Mouse (Mus musculus) intestine, postnatal 0 days (tissue): Measurements from ENCODE around the gene Abcf3. TPM values are rescaled to one million over a fixed set of nuclear protein-coding genes. Genes with fewer than 3 reads are reported as not detected.

Experiments
- ATAC-seq: fragments of 200-750 bp; cut with Nextera tagmentation; 2 replicates; pipeline ENCODE4 v1.8.0; 2017; ENCODE audit warnings: mild to moderate bottlenecking, moderate TSS enrichment, moderate library complexity
- H3K27ac ChIP-seq: fragments of 300-500 bp; sonication (generic); 2 replicates; pipeline ENCODE4 v1.5.1; 2014; ENCODE audit warnings: mild to moderate bottlenecking, low read depth, low read length, moderate library complexity
- H3K27me3 ChIP-seq: fragments of 300-500 bp; sonication (generic); replicated peaks from 2 replicates; pipeline ENCODE4 v1.6.1; 2014; ENCODE audit warnings: low read length, mixed read lengths; ENCODE audit not compliant: control insufficient read depth, insufficient read depth
- H3K36me3 ChIP-seq: fragments of 300-500 bp; sonication (generic); 2 replicates; pipeline ENCODE4 v1.6.1; 2014; ENCODE audit warnings: mild to moderate bottlenecking, moderate library complexity; ENCODE audit not compliant: control insufficient read depth, insufficient read depth
- H3K4me1 ChIP-seq: fragments of 300-500 bp; sonication (generic); replicated peaks from 2 replicates; pipeline ENCODE4 v1.6.1; 2014; ENCODE audit warnings: antibody characterized with exemption, low read length, mixed read lengths; ENCODE audit not compliant: control insufficient read depth, insufficient read depth
- H3K4me2 ChIP-seq: fragments of 300-500 bp; sonication (generic); replicated peaks from 2 replicates; pipeline ENCODE4 v1.6.1; 2014; ENCODE audit warnings: low read depth, mild to moderate bottlenecking, moderate library complexity
- H3K4me3 ChIP-seq: fragments of 300-500 bp; sonication (generic); 2 replicates; pipeline ENCODE4 v1.5.1; 2014; ENCODE audit warnings: low read depth, low read length
- H3K9ac ChIP-seq: fragments of 300-500 bp; sonication (generic); 2 replicates; pipeline ENCODE4 v1.6.1; 2014; ENCODE audit warnings: mild to moderate bottlenecking, low read depth, low read length
- H3K9me3 ChIP-seq: fragments of 300-500 bp; sonication (generic); 2 replicates; pipeline ENCODE4 v1.6.1; 2016; ENCODE audit warnings: mixed run types; ENCODE audit not compliant: control insufficient read depth
- CTCF ChIP-seq: sonication (generic); IDR thresholded peaks from 2 replicates; pipeline ENCODE4 v1.5.1; 2016; ENCODE audit warnings: low read depth, mild to moderate bottlenecking, control low read depth, antibody characterized with exemption, moderate library complexity
- WGBS: fragments of 180-500 bp; shearing (Covaris S2); extraction: QIAGEN DNeasy Blood & Tissue Kit; methylation state at CpG from one replicate; pipeline ENCODE4 v1.1.7; 2014; 5-methylcytosine and 5-hydroxymethylcytosine counted together
- polyA plus RNA-seq: library from polyadenylated mRNA; unstranded; fragments of >200 nt; fragmentation: Nextera tagmentation; extraction: Ambion mirVana; gene quantifications from 2 replicates; pipeline ENCODE4 v1.2.1, GENCODE M21; 2015

The Abcf3 gene
- polyA plus RNA-seq, 1 experiment from 2014 or later: 47.0 TPM

GRCm38 (mm10) chr16:20529375-20529774 lies 19.0 kb upstream of the Abcf3 start:
- no peak for TF ChIP-seq CTCF
- no peaks in the 10 kb centered on the region for H3K9me3 ChIP-seq
- no peaks in the 10 kb centered on the region for H3K27me3 ChIP-seq
- no peak overlapping the region for H3K9ac ChIP-seq
- no peak overlapping the region for H3K4me3 ChIP-seq
- no peaks in the 10 kb centered on the region for H3K4me1 ChIP-seq
- no peak for ATAC-seq
- 72% methylated on average over 1 of the region's 1 CpGs for WGBS
- H3K4me2 ChIP-seq: no peak overlapping the region
- H3K27ac ChIP-seq: no peak overlapping the region
- peaks cover 82% of the 10 kb centered on the region for H3K36me3 ChIP-seq

DNA sequence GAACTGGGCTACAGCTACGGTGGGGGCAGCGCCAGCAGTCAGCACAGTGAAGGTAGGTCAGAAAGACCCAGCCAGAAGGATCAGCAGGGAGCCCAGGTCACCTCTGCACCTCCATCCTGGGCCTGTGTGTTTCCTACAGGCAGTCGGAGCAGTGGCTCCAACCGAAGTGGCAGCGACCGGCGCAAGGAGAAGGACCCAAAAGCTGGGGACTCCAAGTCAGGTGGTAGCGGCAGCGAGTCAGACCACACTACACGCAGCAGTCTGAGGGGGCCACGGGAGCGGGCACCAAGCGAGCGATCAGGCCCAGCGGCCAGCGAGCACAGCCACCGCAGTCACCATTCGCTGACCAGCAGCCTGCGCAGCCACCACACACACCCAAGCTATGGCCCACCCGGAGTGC lies 17.4 kb upstream of the Abcf3 start:
- Histone ChIP-seq H3K36me3 (peaks cover 67% of the 10 kb centered on the region), H3K4me3 (no peak overlapping the region), H3K9me3 (no peaks in the 10 kb centered on the region), H3K4me2 (no peak overlapping the region), H3K27me3 (no peaks in the 10 kb centered on the region), H3K27ac (no peak overlapping the region), H3K9ac (no peak overlapping the region), H3K4me1 (no peaks in the 10 kb centered on the region)
- TF ChIP-seq CTCF: no peak
- ATAC-seq: no peak
- whole genome bisulfite sequencing: 94% methylated on average over 20 of the region's 20 CpGs

- H3K9me3 ChIP-seq: no peaks in the 10 kb centered on the region
- H3K4me1 ChIP-seq: peaks cover 4% of the 10 kb centered on the region; the same call in 1 of the 2 replicates
- peak overlapping the region; percentile 75 for H3K4me2 ChIP-seq
- no peak for TF ChIP-seq CTCF
- peaks cover 47% of the 10 kb centered on the region for H3K36me3 ChIP-seq
- no peak overlapping the region for H3K27ac ChIP-seq
- 0 out of 2 replicates have a peak overlapping the region, but pooled peaks have one; percentile 89 for H3K4me3 ChIP-seq
- 42% methylated on average over 10 of the region's 10 CpGs for WGBS
- no peaks in the 10 kb centered on the region for H3K27me3 ChIP-seq
- ATAC-seq: no peak
- no peak overlapping the region for H3K9ac ChIP-seq
Measured at GRCm38 (mm10) chr16:20534617-20535295, 13.6 kb upstream of the Abcf3 start.

DNA sequence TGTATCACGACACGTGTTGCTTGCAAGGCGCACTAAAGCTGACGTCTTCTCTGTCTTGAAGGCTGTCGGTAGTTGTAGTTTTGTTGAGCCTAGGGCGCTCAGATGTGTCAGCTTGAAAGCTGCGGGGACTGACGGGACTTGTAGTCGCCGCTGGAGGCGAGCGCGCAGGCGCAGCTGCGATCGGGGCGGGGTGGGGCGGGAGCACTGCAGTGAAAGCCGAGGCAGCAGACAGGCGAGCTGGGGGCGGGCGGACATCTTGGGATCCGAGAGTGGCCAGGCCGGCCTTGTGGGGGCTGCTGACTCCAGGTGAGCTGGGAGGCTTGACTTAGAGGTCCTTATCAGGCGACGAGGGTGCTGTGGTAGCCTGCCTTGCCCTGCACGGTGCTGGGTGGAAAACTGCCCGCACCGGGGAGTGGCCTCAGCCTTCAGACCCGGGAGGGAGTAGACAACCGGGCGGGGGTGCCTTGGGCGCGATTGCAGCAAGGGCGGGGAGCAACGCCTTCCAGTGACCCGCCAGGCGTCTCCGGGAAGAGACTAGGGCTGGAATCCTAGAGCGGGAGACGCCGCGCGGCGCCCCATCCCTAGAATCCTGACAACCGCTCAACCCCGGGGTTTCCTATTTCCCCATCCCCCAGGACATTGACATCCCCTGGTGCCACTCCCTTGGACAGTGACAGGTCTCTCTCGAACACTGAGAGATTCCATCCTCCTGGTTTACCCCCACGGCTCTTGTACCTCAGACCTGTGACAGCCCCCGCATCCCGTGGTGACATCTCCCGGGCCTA lies 12.9 kb upstream of the Abcf3 start, which contains the start of gene Ap2m1:
TSS of gene Ap2m1 (plus strand) at position 183 of the 785 bp plus-strand sequence.
- Histone ChIP-seq H3K27me3 (no peaks in the 10 kb centered on the region), H3K9ac (peak within 1 kb of the TSS; percentile 86), H3K4me1 (peaks cover 4% of the 10 kb centered on the region; the same call in 1 of the 2 replicates), H3K4me3 (peak within 1 kb of the TSS; percentile 89), H3K9me3 (no peaks in the 10 kb centered on the region), H3K27ac (peak within 1 kb of the TSS; percentile 90), H3K4me2 (peak within 1 kb of the TSS; percentile 75), H3K36me3 (peaks cover 48% of the 10 kb centered on the region)
- ATAC-seq: peak; percentile 95
- no peak for TF ChIP-seq CTCF
- under 1% methylated on average over 52 of the region's 52 CpGs for WGBS

DNA sequence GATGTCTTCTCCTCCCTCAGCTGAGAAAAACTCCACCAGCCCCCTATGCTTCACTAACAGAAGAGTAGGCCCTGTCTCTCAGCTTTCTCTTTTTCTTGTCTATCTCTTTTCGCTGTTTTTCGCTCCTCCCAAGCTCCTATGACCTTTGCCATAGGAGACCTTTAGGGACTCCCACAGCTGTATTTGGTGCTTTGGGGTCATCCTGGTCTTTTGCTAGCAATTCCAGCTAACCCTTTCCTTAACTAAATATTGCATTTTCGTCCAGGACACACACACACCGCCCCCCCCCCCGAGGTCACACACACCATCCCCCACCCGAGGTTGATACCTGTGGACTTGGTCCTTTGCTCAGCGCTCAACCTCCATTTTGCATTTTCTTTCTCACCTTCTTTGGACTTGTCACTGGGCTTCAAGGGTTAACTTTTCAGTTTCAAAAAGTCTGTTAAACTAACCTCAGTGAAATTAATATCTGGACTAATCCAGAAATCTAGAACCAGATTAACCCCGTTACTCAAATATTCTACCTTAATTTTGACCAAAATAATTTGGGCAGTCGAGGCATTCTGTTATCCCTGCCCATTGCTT lies 12.2 kb upstream of the Abcf3 start:
- peak overlapping the region; percentile 89 for H3K4me3 ChIP-seq
- H3K27ac ChIP-seq: peak overlapping the region; percentile 90
- WGBS: 20% methylated on average over 9 of the region's 9 CpGs
- no peaks in the 10 kb centered on the region for H3K9me3 ChIP-seq
- ATAC-seq: no peak
- no peaks in the 10 kb centered on the region for H3K27me3 ChIP-seq
- peaks cover 4% of the 10 kb centered on the region; the same call in 1 of the 2 replicates for H3K4me1 ChIP-seq
- peak overlapping the region; percentile 75 for H3K4me2 ChIP-seq
- peaks cover 48% of the 10 kb centered on the region for H3K36me3 ChIP-seq
- no peak for TF ChIP-seq CTCF
- H3K9ac ChIP-seq: peak overlapping the region; percentile 86

DNA sequence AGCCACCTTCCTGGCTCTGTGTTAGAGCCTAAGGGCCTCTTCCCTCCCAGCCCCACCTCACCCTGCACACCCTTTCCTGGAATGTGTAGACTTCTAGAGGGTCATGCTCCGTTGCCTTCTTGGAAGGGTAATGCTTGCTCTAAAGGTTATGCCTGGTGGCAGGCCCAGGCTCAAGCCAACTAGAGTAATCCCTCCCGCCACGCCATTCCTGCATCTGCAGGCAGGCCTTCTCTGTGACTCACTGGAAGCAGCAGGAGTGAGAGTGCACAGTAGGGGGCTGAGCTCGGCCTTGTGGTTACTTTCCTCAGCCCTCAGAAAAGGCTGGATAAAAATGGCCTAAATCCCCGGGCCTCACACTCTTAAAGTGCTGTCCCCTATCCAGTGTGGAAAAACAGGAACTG lies 11.3 kb upstream of the Abcf3 start:
- peak overlapping the region; percentile 3; the same call in 1 of the 2 replicates for H3K4me3 ChIP-seq
- H3K4me1 ChIP-seq: peaks cover 4% of the 10 kb centered on the region; the same call in 1 of the 2 replicates
- H3K27me3 ChIP-seq: no peaks in the 10 kb centered on the region
- WGBS: 14% methylated on average over 5 of the region's 5 CpGs
- peak overlapping the region; percentile 31 for H3K27ac ChIP-seq
- no peak; the same call in 1 of the 2 replicates for ATAC-seq
- H3K36me3 ChIP-seq: peaks cover 48% of the 10 kb centered on the region
- peak overlapping the region; percentile 75 for H3K4me2 ChIP-seq
- TF ChIP-seq CTCF: peak; percentile 30
- H3K9ac ChIP-seq: no peak overlapping the region
- no peaks in the 10 kb centered on the region for H3K9me3 ChIP-seq
